Mouse (Mus musculus) embryonic fibroblast, embryonic 13.5 days (primary cell): ENCODE measurements at regions not wholly inside any gene's neighbourhood (a gene's known extent, or its start where the extent isn't known, plus 50 kb on each side); places are given as distances from the start of the nearest gene placed in this dataset.

ENCODE experiments used
- CTCF ChIP-seq: IDR thresholded peaks from 2 replicates; pipeline ENCODE4 v1.5.1; 2011; ENCODE audit warnings: mild to moderate bottlenecking, control low read depth, low read length, moderate library complexity, borderline replicate concordance; ENCODE audit not compliant: insufficient read depth
- POLR2A ChIP-seq: IDR thresholded peaks from 2 replicates; pipeline ENCODE4 v1.6.1; 2011; ENCODE audit warnings: low read depth, mild to moderate bottlenecking, control low read depth, low read length, moderate library complexity

DNA sequence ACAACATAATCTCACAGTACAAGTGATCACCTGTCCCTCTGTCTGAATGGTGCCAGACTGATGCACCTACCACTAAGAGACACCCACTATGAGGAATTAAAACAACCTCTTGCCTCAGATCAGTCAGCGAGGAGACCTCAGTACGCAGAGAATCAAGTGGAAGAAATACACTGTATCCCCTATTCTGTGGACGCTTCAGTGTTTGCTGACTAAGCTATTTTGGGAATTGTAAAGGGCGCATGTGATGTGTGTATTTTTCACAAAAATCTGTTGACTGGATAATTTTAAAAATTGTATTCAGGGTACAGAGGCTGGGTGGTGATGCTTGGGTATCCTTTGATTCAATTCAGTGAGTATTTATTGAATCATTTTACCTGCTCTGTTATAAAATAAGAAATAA lies 185.8 kb upstream of the Ppp2r2d start:
- TF ChIP-seq POLR2A (no peak), CTCF (no peak)
